Mouse (Mus musculus): ENCODE data around the gene Vcl.

DNA sequence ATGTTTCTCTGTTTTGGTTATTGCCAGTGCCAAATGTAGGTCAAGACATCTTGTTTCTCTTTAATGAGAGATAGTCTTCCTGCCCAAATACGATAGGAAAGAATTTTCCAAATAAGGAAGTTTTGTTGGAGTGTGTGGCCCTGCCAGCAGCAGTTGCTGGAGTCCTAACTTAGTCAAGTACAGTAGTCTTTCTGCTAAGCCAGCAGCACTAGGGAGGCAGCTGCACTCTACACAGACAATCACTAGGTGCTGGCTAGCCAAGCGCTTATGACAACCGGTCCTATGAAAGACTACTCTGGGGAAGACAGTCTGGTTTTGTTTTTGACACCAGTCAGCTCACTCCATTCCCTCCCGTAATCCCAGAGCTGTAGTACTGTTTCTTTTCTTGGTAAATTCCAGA lies 35.4 kb upstream of the Vcl start:
- TF ChIP-seq CTCF (IDR thresholded peaks at IDR 0.05; ENCODE audit: extremely low read depth, insufficient read depth, low read length): no peak
- no peak for TF ChIP-seq POLR2A (IDR thresholded peaks at IDR 0.05; ENCODE audit: extremely low read depth, insufficient read depth, low read length)

Measured in cortical plate, adult 2 months (tissue).